Mouse (Mus musculus): ENCODE measurements around the gene Mical3. TPM values are rescaled to one million over a fixed set of nuclear protein-coding genes. Genes with fewer than 3 reads are reported as not detected.

Mical3 gene
- polyA plus RNA-seq, 1 experiment from 2014 or later: 12.9 TPM

DNA sequence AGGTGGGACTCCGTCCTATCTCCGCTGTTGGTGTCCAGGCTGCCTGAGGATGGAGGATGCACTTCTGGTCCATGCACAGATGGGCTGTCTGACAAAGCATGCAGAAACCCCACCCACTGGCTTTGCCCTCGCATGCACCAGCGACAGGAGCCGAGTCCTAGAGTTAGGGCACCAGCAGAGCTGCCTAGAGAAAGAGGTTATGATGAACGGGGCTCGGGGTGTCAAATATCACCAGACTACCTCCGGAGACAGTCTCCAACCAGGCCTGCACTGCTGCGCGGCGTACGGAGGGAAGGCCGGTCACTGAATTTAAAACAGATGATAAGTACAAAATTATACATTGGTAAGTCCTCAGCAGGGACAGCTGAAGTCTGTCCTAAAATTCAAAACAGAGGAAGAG is 165.0 kb downstream of the Mical3 start:
- Histone ChIP-seq H3K27ac (ENCODE audit: low read depth) (no peak overlapping the region), H3K9ac (ENCODE audit: low read length) (no peak overlapping the region), H3K36me3 (ENCODE audit: control insufficient read depth, insufficient read depth, low read length) (0 out of 2 replicates have a peak, but pooled peaks cover 10% of the 10 kb centered on the region), H3K27me3 (replicated peaks; ENCODE audit: control insufficient read depth, insufficient read depth, low read length) (no peaks in the 10 kb centered on the region), H3K4me2 (ENCODE audit: low read length) (no peak overlapping the region), H3K4me1 (replicated peaks; ENCODE audit: control insufficient read depth, insufficient read depth, low read length) (no peaks in the 10 kb centered on the region), H3K9me3 (ENCODE audit: control insufficient read depth, low read length) (no peaks in the 10 kb centered on the region), H3K4me3 (ENCODE audit: low read depth, low read length) (no peak overlapping the region)
- ATAC-seq (replicated peaks; ENCODE audit: low FRiP score, low TSS enrichment, low read depth) (no peak), DNase-seq (ENCODE audit: low spot score) (no peak)
- 49% methylated on average over 13 of the region's 13 CpGs for WGBS

DNA sequence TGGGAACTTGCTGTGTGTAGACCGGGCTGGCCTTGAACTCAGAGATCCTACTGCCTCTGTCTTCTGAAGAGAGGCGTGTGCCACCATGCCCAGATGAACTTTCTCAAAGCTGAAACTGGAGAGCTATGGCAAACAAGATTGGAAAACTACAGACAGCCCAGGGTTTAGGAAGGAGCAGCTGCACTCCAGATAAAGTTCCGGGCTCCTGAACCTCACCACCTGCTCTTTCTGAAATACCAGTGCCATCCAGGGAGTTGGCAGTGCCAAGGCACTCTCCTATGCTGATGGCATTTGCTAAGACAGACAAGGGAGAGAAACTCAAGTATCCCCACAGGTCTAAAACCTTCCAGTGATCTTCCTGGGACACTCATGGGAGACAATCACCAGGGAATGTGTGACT is 166.6 kb downstream of the Mical3 start:
- Histone ChIP-seq H3K4me1 (replicated peaks; ENCODE audit: control insufficient read depth, insufficient read depth, low read length) (no peaks in the 10 kb centered on the region), H3K4me3 (ENCODE audit: low read depth, low read length) (no peak overlapping the region), H3K36me3 (ENCODE audit: control insufficient read depth, insufficient read depth, low read length) (0 out of 2 replicates have a peak, but pooled peaks cover 2% of the 10 kb centered on the region), H3K27ac (ENCODE audit: low read depth) (no peak overlapping the region), H3K9ac (ENCODE audit: low read length) (no peak overlapping the region), H3K4me2 (ENCODE audit: low read length) (no peak overlapping the region), H3K27me3 (replicated peaks; ENCODE audit: control insufficient read depth, insufficient read depth, low read length) (no peaks in the 10 kb centered on the region), H3K9me3 (ENCODE audit: control insufficient read depth, low read length) (no peaks in the 10 kb centered on the region)
- no peak for DNase-seq (ENCODE audit: low spot score)
- no peak for ATAC-seq (replicated peaks; ENCODE audit: low FRiP score, low TSS enrichment, low read depth)
- 90% methylated on average over 3 of the region's 3 CpGs for WGBS

DNA sequence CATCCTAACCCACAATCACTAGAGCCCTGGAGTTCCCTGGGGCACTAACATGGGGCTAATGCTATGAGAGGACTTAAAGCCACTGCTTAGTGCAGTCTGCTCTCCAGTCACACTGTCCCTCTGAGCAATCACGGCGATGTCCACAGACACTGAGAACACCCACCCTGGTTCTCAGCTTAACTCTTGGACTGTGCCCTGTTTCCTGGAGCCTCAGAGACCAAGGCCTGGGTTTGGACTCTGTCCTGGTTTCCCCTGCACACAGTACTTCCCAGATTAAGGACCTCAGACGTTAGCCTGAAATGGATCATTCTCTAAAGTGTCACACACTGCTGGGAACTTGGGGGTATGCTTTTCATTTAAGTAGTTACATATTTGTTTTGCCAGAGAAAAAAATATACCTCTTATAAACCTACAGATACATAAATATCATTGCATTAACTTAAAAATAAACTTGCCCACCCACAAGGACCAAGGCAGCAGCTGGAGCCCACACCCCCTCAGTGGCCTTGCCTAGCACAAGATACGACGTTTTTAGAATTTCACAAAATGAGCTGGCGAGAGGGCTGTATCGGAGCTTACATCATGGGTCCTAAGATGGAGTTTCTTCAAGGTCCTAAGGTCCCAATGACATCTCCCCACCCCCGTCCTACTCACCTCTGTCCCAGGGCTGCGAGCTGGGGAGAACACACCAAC is 170.3 kb downstream of the Mical3 start:
- no peak for ATAC-seq (replicated peaks; ENCODE audit: low FRiP score, low TSS enrichment, low read depth)
- WGBS: 84% methylated on average over 9 of the region's 9 CpGs
- no peak for DNase-seq (ENCODE audit: low spot score)

DNA sequence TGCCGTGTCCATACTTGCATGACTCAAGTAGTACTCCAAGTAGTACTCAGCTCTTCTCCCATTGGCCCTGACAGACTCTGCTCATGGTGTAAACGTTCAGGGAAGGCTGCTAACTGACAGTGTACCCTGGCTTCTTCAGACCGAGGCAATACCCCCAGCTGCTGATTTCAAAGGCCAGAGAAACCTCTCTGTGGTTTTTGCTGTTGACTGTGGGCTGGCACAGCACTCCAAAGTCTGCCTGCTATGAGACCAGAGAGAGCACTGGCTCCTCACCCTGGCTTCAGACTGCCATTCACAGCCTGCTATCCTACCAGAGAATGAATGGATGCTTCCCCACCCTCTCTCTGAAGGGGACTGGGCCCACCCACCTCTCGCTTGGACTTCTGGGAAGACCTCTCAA is 173.5 kb downstream of the Mical3 start:
- H3K27me3 ChIP-seq (replicated peaks; ENCODE audit: control insufficient read depth, insufficient read depth, low read length): no peaks in the 10 kb centered on the region
- H3K36me3 ChIP-seq (ENCODE audit: control insufficient read depth, insufficient read depth, low read length): peaks cover 18% of the 10 kb centered on the region
- no peaks in the 10 kb centered on the region for H3K9me3 ChIP-seq (ENCODE audit: control insufficient read depth, low read length)
- H3K4me1 ChIP-seq (replicated peaks; ENCODE audit: control insufficient read depth, insufficient read depth, low read length): no peaks in the 10 kb centered on the region
- WGBS: 72% methylated on average over 4 of the region's 4 CpGs
- H3K27ac ChIP-seq (ENCODE audit: low read depth): no peak overlapping the region
- no peak overlapping the region for H3K9ac ChIP-seq (ENCODE audit: low read length)
- H3K4me2 ChIP-seq (ENCODE audit: low read length): no peak overlapping the region
- H3K4me3 ChIP-seq (ENCODE audit: low read depth, low read length): no peak overlapping the region
- ATAC-seq (replicated peaks; ENCODE audit: low FRiP score, low TSS enrichment, low read depth) (no peak), DNase-seq (ENCODE audit: low spot score) (no peak)

More for the DNA sequence above, 170.3 kb downstream of the Mical3 start:
- H3K4me2 ChIP-seq (ENCODE audit: low read length): no peak overlapping the region
- no peak overlapping the region for H3K9ac ChIP-seq (ENCODE audit: low read length)
- H3K27ac ChIP-seq (ENCODE audit: low read depth): no peak overlapping the region
- peaks cover 16% of the 10 kb centered on the region for H3K36me3 ChIP-seq (ENCODE audit: control insufficient read depth, insufficient read depth, low read length)
- H3K4me3 ChIP-seq (ENCODE audit: low read depth, low read length): no peak overlapping the region
- H3K4me1 ChIP-seq (replicated peaks; ENCODE audit: control insufficient read depth, insufficient read depth, low read length): no peaks in the 10 kb centered on the region
- H3K9me3 ChIP-seq (ENCODE audit: control insufficient read depth, low read length): no peaks in the 10 kb centered on the region
- H3K27me3 ChIP-seq (replicated peaks; ENCODE audit: control insufficient read depth, insufficient read depth, low read length): no peaks in the 10 kb centered on the region

DNA sequence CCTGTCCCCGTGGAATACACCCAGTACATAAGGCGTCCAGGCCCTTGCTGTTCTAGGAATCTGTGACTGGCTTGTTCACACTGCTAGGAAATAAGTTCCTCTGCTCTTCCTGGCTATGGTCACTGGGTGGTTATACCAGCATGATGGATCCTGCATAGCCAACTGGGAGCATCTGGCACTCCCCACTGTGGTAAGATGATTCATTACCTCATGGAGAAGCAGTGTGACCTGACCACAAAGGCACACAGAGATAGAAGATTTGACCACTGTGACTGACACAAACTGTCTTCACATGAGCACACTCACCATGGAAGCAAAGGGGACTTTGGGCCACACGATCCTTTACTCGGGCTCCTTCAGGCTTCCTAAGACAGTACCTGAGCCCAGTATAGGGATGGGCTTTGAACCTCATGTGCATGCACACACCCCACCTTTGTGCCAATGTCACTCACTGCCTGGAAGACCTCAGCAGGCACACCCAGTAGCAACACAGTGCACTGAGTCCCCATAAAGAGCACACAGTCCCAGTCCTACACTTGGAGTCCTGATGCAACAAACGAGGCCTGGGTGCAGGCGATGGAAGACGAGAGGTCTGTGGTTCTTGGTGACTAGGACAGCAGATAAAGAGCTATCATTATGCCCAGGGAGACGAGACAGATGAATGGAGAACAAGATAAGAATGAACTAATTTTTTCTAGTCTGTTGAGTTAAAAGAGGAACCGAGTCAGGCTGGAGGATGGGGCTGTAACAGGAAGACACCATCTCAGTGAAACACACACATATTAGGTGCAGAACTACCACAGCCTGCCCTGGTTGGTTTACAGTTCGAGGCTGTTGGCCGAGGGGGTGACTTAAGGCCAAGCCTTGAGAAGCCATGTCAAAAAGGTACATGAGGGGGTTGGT is 174.3 kb downstream of the Mical3 start:
- Histone ChIP-seq H3K4me2 (ENCODE audit: low read length) (no peak overlapping the region), H3K4me3 (ENCODE audit: low read depth, low read length) (no peak overlapping the region), H3K9ac (ENCODE audit: low read length) (no peak overlapping the region), H3K27me3 (replicated peaks; ENCODE audit: control insufficient read depth, insufficient read depth, low read length) (no peaks in the 10 kb centered on the region), H3K4me1 (replicated peaks; ENCODE audit: control insufficient read depth, insufficient read depth, low read length) (no peaks in the 10 kb centered on the region), H3K9me3 (ENCODE audit: control insufficient read depth, low read length) (no peaks in the 10 kb centered on the region), H3K27ac (ENCODE audit: low read depth) (no peak overlapping the region), H3K36me3 (ENCODE audit: control insufficient read depth, insufficient read depth, low read length) (peaks cover 18% of the 10 kb centered on the region)
- no peak for DNase-seq (ENCODE audit: low spot score)
- ATAC-seq (replicated peaks; ENCODE audit: low FRiP score, low TSS enrichment, low read depth): no peak
- WGBS: 86% methylated on average over 11 of the region's 11 CpGs

DNA sequence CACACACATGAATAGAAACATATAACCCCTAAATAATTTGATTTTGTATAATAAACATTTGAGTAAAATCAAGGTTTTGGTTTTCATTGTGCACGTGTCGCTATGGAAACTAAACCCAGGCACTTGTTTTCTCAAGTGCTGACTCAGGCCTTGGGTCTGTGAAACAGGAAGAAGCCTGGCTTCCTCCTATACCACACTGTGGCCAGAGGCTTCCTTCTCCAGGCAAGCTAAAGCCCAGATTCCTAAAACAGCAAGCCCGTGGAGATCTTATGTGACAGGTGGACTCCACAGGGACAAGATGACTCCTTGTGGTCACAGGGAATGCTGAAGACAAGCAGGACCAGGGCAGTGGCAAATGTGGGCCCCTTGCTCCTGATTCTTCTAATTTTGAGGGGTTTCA is 175.6 kb downstream of the Mical3 start:
- H3K9ac ChIP-seq (ENCODE audit: low read length): no peak overlapping the region
- no peaks in the 10 kb centered on the region for H3K9me3 ChIP-seq (ENCODE audit: control insufficient read depth, low read length)
- no peak overlapping the region for H3K4me3 ChIP-seq (ENCODE audit: low read depth, low read length)
- DNase-seq (ENCODE audit: low spot score): no peak
- no peak for ATAC-seq (replicated peaks; ENCODE audit: low FRiP score, low TSS enrichment, low read depth)
- no peaks in the 10 kb centered on the region for H3K27me3 ChIP-seq (replicated peaks; ENCODE audit: control insufficient read depth, insufficient read depth, low read length)
- WGBS: 80% methylated on average over 3 of the region's 3 CpGs
- no peaks in the 10 kb centered on the region for H3K4me1 ChIP-seq (replicated peaks; ENCODE audit: control insufficient read depth, insufficient read depth, low read length)
- H3K4me2 ChIP-seq (ENCODE audit: low read length): no peak overlapping the region
- peaks cover 18% of the 10 kb centered on the region for H3K36me3 ChIP-seq (ENCODE audit: control insufficient read depth, insufficient read depth, low read length)
- H3K27ac ChIP-seq (ENCODE audit: low read depth): no peak overlapping the region

DNA sequence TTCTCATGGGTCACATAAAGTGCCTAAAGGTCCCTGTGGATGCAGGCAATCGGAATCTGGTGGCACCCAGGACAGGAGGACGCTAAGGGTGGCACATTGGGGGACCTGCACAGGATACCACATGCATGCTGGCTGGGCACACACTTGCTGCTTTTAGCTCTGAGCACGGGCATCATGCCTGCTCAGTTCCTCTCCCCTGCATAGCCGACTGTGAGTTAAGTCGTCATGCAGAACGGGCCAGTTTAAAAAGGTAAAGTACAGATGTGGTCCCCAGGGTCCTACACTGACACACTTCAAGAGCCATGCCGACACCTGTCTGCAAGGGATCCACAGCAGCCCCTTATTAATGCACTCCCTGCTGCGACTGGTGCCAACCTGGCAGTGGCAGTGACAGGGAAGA is 176.6 kb downstream of the Mical3 start:
- DNase-seq (ENCODE audit: low spot score) (no peak), ATAC-seq (replicated peaks; ENCODE audit: low FRiP score, low TSS enrichment, low read depth) (no peak)
- Histone ChIP-seq H3K36me3 (ENCODE audit: control insufficient read depth, insufficient read depth, low read length) (peaks cover 21% of the 10 kb centered on the region), H3K9me3 (ENCODE audit: control insufficient read depth, low read length) (no peaks in the 10 kb centered on the region), H3K4me2 (ENCODE audit: low read length) (no peak overlapping the region), H3K27ac (ENCODE audit: low read depth) (no peak overlapping the region), H3K27me3 (replicated peaks; ENCODE audit: control insufficient read depth, insufficient read depth, low read length) (no peaks in the 10 kb centered on the region), H3K4me1 (replicated peaks; ENCODE audit: control insufficient read depth, insufficient read depth, low read length) (no peaks in the 10 kb centered on the region), H3K9ac (ENCODE audit: low read length) (no peak overlapping the region), H3K4me3 (ENCODE audit: low read depth, low read length) (no peak overlapping the region)
- 88% methylated on average over 8 of the region's 8 CpGs for WGBS

DNA sequence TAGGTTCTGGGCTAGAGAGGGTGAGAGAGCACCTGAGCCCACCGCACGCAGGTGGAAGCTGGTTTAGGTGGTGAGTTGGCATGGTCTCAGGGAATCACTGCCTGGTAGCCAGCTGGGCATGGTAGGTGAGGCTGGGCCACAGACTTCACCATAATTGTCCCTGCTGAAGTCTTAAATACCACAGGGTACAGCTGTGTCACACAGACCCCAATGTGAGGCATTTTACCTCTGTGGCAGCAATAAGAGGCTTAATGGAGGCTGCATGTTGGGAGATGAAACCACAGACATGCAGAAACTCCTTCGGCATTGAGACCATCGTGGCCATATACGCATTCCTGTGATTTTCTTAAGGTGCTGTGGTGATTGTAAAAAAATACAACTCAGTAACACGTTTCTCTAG is 178.3 kb downstream of the Mical3 start:
- H3K27me3 ChIP-seq (replicated peaks; ENCODE audit: control insufficient read depth, insufficient read depth, low read length): no peaks in the 10 kb centered on the region
- H3K9me3 ChIP-seq (ENCODE audit: control insufficient read depth, low read length): no peaks in the 10 kb centered on the region
- H3K4me2 ChIP-seq (ENCODE audit: low read length): no peak overlapping the region
- no peak overlapping the region for H3K9ac ChIP-seq (ENCODE audit: low read length)
- H3K27ac ChIP-seq (ENCODE audit: low read depth): no peak overlapping the region
- H3K4me3 ChIP-seq (ENCODE audit: low read depth, low read length): no peak overlapping the region
- ATAC-seq (replicated peaks; ENCODE audit: low FRiP score, low TSS enrichment, low read depth) (no peak), DNase-seq (ENCODE audit: low spot score) (no peak)
- no peaks in the 10 kb centered on the region for H3K4me1 ChIP-seq (replicated peaks; ENCODE audit: control insufficient read depth, insufficient read depth, low read length)
- 96% methylated on average over 6 of the region's 6 CpGs for WGBS
- peaks cover 20% of the 10 kb centered on the region; the same call in 1 of the 2 replicates for H3K36me3 ChIP-seq (ENCODE audit: control insufficient read depth, insufficient read depth, low read length)
